Mouse (Mus musculus) bone marrow macrophage, adult 2 months (primary cell): ENCODE data around the gene Ntf5. TPM values are rescaled to one million over a fixed set of nuclear protein-coding genes. Genes with fewer than 3 reads are reported as not detected.

Experiments used
- H3K27ac ChIP-seq: 2 replicates; pipeline ENCODE4 v1.5.1; 2012; ENCODE audit warnings: low read depth, low read length; ENCODE audit not compliant: insufficient read depth
- H3K4me1 ChIP-seq: 2 replicates; pipeline ENCODE4 v1.6.1; 2012; ENCODE audit warnings: low read length; ENCODE audit not compliant: control insufficient read depth, insufficient read depth
- H3K4me3 ChIP-seq: 2 replicates; pipeline ENCODE4 v1.5.1; 2012; ENCODE audit warnings: mild to moderate bottlenecking, low read length, moderate library complexity; ENCODE audit not compliant: insufficient read depth
- CTCF ChIP-seq: IDR thresholded peaks from 2 replicates; pipeline ENCODE4 v1.5.1; 2012; ENCODE audit warnings: low read depth, mild to moderate bottlenecking, low read length, moderate library complexity
- POLR2A ChIP-seq: IDR thresholded peaks from 2 replicates; pipeline ENCODE4 v1.6.1; 2012; ENCODE audit warnings: mild to moderate bottlenecking, low read depth, low read length, borderline replicate concordance
- polyA plus RNA-seq: library from polyadenylated mRNA; stranded (reverse); fragments of >200 nt; gene quantifications from 2 replicates; pipeline ENCODE4 v1.2.4, GENCODE M21; 2012; ENCODE audit not compliant: missing spikeins, insufficient read depth, insufficient read length

Gene Ntf5
- polyA plus RNA-seq, 1 experiment: not detected

- TF ChIP-seq POLR2A (no peak), CTCF (no peak)
- Histone ChIP-seq H3K4me3 (peak within 1 kb of the TSS; percentile 59), H3K27ac (no peak within 1 kb of the TSS), H3K4me1 (0 out of 2 replicates have a peak, but pooled peaks cover 3% of the 10 kb centered on the region)
Observed at GRCm38 (mm10) chr7:45370475-45371311, 42.8 kb upstream of the Ntf5 start, which contains the start of gene Lin7b. Gene Lin7b, minus strand, starts transcription at chr7:45370583.

- no peak for TF ChIP-seq POLR2A
- no peak for TF ChIP-seq CTCF
- H3K4me1 ChIP-seq: 0 out of 2 replicates have a peak, but pooled peaks cover 3% of the 10 kb centered on the region
- no peak overlapping the region for H3K4me3 ChIP-seq
- no peak overlapping the region for H3K27ac ChIP-seq
Observed at GRCm38 (mm10) chr7:45372371-45372770, 41.1 kb upstream of the Ntf5 start.

GRCm38 (mm10) chr7:45374620-45375019 lies 38.9 kb upstream of the Ntf5 start:
- TF ChIP-seq POLR2A (no peak), CTCF (no peak)
- Histone ChIP-seq H3K27ac (no peak overlapping the region), H3K4me3 (no peak overlapping the region), H3K4me1 (0 out of 2 replicates have a peak, but pooled peaks cover 3% of the 10 kb centered on the region)

- no peak overlapping the region for H3K4me3 ChIP-seq
- no peaks in the 10 kb centered on the region for H3K4me1 ChIP-seq
- TF ChIP-seq CTCF: no peak
- no peak for TF ChIP-seq POLR2A
- H3K27ac ChIP-seq: no peak overlapping the region
Observed at GRCm38 (mm10) chr7:45376057-45376456, 37.4 kb upstream of the Ntf5 start.

GRCm38 (mm10) chr7:45386077-45386476 lies 27.4 kb upstream of the Ntf5 start:
- no peak for TF ChIP-seq POLR2A
- no peak for TF ChIP-seq CTCF
- Histone ChIP-seq H3K4me3 (no peak overlapping the region), H3K4me1 (peaks cover 18% of the 10 kb centered on the region), H3K27ac (no peak overlapping the region)

GRCm38 (mm10) chr7:45395129-45395541 lies 18.4 kb upstream of the Ntf5 start:
- H3K4me1 ChIP-seq: peaks cover 16% of the 10 kb centered on the region
- peak overlapping the region; percentile 70 for H3K4me3 ChIP-seq
- TF ChIP-seq CTCF: no peak
- TF ChIP-seq POLR2A: no peak
- peak overlapping the region; percentile 85 for H3K27ac ChIP-seq

- no peak for TF ChIP-seq POLR2A
- TF ChIP-seq CTCF: no peak; the same call in 1 of the 2 replicates
- peak within 1 kb of the TSS; percentile 85 for H3K27ac ChIP-seq
Observed at GRCm38 (mm10) chr7:45395578-45396336, 17.7 kb upstream of the Ntf5 start, which contains the start of gene Snrnp70. Gene Snrnp70, minus strand, starts transcription at chr7:45395742.

GRCm38 (mm10) chr7:45396337-45396775 lies 17.1 kb upstream of the Ntf5 start:
- peak overlapping the region; percentile 76 for H3K4me3 ChIP-seq
- H3K27ac ChIP-seq: peak overlapping the region; percentile 83
- peaks cover 16% of the 10 kb centered on the region for H3K4me1 ChIP-seq

More at GRCm38 (mm10) chr7:45395578-45396336, 17.7 kb upstream of the Ntf5 start, which contains the start of gene Snrnp70:
- Histone ChIP-seq H3K4me1 (peaks cover 16% of the 10 kb centered on the region), H3K4me3 (peak within 1 kb of the TSS; percentile 76)

- peaks cover 13% of the 10 kb centered on the region for H3K4me1 ChIP-seq
- H3K27ac ChIP-seq: peak overlapping the region; percentile 11; the same call in 1 of the 2 replicates
- TF ChIP-seq CTCF (no peak), POLR2A (no peak)
- no peak overlapping the region for H3K4me3 ChIP-seq
Observed at GRCm38 (mm10) chr7:45396787-45397186, 16.7 kb upstream of the Ntf5 start.

- H3K4me1 ChIP-seq: peaks cover 11% of the 10 kb centered on the region; the same call in 1 of the 2 replicates
- H3K4me3 ChIP-seq: no peak overlapping the region
- TF ChIP-seq CTCF: no peak
- no peak for TF ChIP-seq POLR2A
- no peak overlapping the region for H3K27ac ChIP-seq
Observed at GRCm38 (mm10) chr7:45401521-45402085, 11.9 kb upstream of the Ntf5 start.
